Mouse (Mus musculus) activated CD4-positive, CD25-positive, alpha-beta regulatory T cell, adult 4 months (primary cell): ENCODE data around the gene Ceacam15. TPM values are rescaled to one million over a fixed set of nuclear protein-coding genes. Genes with fewer than 3 reads are reported as not detected.
A peak's percentile ranks its signal among the peaks of the same experiment; 100 is the strongest.
"Not testable (repeated sequence)": the region's sequence is repeated elsewhere in the genome, so short reads cannot be mapped to it uniquely, and the experiment has no call there.

Experiments
- ATAC-seq: one replicate; pipeline ENCODE4 v1.8.0; 2017
- polyA plus RNA-seq, 2 experiments: library from polyadenylated mRNA; unstranded; fragments of 100-300 nt; shearing (Covaris generic); gene quantifications; one replicate each; pipeline ENCODE4 v1.2.1; 2017

Gene Ceacam15
- under 1 TPM in 1 of 2 experiments, not detected in 1; 0.32 TPM for polyA plus RNA-seq

DNA sequence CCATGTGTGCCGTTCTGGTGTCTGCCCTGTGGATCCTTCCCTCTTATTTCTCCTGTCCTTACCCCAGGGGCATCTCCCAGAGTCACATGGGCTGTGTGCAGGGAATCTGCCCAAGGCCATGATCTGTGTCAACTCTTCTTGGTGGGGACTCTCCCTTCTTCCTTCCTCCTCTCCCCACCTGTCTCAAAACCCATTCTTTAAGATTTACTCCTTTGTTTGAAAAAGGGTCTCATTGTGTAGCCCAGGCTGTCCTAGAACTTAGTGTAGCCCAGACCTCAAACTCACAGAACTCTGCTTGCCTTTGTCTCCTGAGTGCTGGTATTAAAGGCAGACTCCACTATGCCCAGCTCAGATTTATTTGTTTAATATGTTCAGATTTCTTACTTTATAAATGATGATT is at the start of gene Ceacam15:
Gene Ceacam15, minus strand, starts transcription at position 101 of the 400 bp plus-strand sequence.
- ATAC-seq, result no peak

DNA sequence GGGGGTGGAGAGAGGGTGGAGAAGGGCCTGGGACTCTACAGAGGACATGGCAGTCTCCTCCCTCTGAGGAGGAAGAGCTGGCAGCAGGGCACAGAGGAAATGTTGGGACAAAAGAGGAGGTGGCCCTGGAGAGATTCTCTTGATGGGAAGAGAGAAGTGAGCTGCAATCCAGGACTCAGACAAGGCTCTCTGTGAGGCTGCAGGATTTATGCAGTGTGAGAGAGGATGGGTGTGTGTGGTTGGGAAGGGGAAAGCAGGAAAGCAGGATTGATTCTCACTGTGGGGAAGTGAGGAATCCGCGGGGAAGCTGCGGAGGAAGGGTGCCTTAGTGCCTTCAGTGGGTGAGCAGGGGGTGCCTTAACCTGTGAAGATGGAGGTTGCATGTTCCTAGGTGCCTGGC is 47.0 kb upstream of the Ceacam15 start:
- ATAC-seq, result not testable (repeated sequence)

DNA sequence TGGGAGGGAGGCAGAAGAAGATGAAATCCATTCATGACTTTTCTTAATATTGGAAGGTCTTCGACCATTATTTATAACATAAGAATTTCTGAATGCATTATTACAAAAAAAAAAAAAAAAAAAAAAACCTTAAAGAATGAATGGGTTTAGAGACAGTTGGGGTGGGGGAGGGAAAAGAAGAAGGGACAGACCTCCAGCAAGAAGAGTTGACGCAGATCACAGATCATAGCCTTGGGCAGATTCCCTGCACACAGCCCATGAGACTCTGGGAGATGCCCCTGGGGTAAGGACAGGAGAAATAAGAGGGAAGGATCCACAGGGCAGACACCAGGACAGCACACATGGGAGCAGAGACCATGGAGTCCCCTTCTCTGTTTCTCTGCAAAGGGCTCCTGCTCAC is 46.1 kb upstream of the Ceacam15 start, which contains the start of gene Ceacam9:
Gene Ceacam9, plus strand, starts transcription at position 301 of the 400 bp plus-strand sequence.
- no peak for ATAC-seq

DNA sequence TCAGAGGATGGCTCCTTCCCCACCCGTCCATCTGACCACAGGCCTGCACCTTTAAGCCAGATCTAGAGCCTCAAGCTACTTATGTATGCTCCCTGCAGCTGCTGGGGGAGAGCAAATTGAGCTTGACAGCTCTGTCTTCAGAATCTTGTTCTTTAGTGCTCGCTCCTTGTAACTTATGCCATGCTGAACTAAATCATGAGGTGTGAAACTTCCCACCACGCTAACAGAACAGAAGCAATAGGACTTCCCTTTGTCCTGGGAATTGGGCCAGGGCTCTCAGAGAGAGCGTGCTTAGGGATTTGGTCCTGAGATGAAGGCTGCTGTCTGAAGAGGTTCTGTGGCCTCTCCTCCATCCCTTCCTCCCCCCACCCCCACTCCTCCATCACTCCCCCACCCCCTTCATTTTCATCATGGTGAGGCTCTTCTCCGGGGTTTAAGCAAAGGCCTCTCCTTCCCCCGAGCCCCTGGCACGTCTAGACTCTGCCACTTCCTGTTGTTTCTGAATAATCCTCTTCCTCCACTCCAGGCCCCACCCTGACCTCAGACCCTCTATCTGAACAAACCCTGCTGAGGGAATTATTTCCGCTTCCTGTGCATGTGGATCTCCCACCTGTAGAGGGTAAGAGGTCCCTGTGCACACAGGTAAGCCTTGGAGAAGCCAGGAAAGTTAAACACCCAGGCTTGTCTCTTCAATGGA is 41.1 kb upstream of the Ceacam15 start:
- ATAC-seq, result peak; percentile 68

DNA sequence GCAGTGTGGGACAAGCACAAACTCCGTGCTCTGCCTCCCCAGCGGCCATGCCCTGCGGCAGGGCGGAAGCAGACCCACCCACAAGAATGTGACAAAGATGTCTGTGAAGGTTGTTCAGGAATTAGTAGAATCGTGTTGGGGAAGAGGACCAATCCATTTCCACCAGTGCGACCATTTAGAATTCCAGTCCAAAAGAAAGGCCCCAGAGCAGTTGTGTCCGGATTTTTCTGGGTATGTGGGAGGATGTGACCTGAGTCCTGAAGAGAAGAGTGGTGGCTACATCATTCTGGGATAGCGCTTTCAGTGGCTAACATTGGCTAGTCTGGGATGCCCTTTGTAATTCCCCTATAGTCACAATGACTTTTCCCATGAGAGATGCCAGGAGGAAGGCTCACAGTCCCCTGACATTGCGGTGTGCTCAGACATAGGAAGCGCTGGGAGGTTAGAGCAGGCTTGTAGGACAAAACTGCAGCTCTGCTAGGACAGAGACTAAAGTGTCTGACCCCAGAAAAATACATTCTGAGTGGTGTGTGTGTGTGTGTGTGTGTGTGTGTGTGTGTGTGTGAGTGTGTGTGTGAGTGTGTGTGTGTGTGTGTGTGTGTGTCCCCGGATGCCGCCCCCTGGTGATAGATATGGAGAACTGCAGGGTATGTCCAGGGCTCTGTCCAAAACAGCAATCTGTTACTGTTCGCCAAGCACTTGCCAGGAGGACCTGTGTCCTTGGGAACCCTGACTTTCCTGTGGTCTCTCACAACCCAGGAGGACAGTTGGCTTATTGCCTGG is 37.3 kb upstream of the Ceacam15 start:
- ATAC-seq, result no peak

DNA sequence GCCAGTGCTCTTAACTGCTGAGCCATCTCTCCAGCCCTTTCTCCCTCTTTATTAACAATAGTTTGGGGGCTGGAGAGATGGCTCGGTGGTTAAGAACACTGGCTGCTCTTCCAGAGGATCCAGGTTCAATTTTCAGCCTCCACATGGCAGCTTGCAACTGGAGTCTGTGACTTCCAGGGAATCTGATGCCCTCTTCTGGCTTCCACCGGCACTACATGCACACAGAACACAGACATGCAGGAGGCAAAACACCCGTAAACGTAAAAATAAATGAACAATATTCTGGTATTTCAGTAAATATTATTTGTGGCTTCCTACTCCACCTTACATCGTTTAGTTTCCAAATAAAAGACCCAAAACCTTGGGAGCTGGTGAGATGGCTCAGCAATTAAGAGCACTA is 35.1 kb upstream of the Ceacam15 start:
- no peak for ATAC-seq

DNA sequence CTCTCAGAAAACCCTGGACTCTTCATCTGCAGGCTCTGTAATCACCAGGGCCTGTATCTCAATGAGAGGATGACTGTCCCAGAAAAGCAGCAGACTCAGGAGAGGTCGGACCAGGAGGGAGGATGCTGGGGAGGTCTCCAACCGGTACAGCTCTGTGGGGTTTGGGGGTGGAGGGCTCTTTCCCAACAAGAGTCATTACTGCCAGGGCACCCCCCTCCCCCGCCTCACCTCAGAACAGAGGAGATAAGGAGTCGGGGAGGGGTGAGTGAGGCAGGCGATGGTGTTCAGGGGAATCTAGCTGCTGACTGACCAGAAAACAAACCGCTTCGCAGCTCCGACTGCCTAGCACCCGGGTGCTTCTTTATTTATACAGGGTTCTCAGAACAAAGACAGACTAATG is 32.7 kb upstream of the Ceacam15 start:
- ATAC-seq, result no peak

DNA sequence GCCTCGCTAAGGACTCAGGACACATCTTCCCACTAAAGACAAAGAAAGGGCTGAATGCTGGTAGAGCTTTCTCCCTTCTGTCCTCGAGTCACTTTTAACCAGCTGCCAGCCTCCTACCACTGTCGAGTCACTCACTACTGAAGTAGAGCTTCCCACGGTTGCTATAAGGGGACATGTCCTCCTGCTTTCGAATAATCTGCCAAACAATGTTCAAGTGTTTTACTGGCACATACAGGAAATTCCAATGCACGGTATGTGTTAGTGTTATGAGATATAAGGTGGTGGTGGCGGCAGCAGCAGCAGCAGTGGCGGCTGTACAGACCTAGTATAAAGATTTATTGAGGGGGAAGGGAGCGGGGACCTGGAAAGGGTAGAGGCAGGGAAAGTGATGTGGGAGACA is 30.9 kb upstream of the Ceacam15 start:
- no peak for ATAC-seq

DNA sequence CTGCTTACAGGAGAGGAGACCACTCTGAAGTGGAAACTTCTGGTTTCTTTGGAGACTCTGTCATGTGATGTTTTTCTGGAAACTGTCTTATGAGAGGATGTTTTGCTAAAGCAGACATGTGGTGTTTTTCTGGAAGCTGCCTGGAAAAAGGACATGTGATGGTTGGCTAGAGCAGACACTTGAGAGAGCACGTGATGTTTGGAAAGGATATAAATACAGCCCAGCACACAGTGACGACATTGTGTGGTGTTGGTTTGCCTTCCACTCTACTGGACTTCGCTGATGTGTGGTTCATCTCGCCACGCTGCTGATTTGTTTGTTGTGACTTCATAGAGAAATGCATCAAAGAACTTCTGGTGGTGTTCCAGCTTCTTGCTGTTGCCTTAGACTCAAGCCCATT is 25.1 kb upstream of the Ceacam15 start:
- no peak for ATAC-seq

DNA sequence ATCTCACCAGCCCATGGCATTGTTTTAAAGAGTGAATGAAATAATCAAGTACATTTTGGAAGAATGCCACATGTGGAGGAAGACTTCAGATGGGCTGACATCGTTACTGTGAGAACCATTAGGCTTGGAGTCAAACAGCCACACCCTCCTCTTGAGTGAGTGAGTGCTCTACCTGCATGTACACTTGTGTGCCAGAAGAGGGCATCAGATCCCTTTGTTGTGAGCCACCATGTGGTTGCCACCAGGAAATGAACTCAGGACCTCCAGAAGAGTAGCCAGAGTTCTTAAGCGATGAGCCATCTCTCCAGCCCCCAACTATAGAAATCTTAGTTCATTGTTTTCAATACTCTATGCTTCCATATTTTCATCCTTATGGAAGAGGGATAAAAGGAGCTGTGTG is 23.5 kb upstream of the Ceacam15 start:
- ATAC-seq, result peak; percentile 68

DNA sequence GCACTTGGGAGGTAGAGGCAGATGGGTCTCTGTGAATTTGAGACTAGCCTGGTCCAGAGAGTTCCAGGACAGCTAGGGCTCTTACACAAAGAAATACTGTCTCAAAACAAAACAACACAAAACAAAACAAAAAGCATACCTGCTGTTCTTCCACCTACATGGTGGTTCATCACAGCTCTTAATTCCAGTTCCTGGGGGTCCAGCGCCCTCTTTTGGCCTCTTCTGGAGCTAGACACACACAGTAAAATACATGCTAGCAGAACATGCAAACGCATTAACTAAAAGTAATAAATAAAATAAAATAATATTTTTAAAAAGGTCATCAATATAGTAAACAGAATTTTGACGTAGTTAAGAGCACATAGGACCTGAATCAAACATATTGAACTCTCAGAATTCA is 19.5 kb upstream of the Ceacam15 start:
- ATAC-seq, result peak; percentile 77

DNA sequence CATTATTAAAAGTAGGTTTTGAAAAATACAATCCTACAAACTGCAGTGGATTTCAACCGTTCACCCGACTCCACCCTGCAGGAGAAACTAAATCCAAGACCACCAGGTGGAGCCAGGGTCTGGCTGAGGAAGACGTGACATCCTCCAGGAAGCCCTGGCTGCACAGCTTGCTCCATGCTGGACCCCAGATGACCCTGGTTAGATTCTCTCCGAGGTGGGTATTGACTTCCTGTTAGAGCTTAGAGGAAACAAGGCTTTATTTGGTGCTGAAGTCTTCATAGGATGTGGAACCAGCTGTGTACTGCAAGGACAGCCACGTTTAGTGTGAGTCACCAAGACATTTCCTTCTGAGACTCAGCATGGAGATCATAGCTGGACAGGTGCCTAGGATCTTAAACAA is 13.7 kb upstream of the Ceacam15 start:
- ATAC-seq, result no peak

DNA sequence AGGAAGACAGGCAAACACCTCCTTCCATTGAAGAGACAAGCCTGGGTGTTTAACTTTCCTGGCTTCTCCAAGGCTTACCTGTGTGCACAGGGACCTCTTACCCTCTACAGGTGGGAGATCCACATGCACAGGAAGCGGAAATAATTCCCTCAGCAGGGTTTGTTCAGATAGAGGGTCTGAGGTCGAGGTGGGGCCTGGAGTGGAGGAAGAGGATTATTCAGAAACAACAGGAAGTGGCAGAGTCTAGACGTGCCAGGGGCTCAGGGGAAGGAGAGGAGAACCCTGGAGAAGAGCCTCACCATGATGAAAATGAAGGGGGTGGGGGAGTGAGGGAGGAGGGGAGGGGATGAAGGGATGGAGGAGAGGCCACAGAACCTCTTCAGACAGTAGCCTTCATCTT is 4.7 kb upstream of the Ceacam15 start:
- ATAC-seq, result peak; percentile 59

DNA sequence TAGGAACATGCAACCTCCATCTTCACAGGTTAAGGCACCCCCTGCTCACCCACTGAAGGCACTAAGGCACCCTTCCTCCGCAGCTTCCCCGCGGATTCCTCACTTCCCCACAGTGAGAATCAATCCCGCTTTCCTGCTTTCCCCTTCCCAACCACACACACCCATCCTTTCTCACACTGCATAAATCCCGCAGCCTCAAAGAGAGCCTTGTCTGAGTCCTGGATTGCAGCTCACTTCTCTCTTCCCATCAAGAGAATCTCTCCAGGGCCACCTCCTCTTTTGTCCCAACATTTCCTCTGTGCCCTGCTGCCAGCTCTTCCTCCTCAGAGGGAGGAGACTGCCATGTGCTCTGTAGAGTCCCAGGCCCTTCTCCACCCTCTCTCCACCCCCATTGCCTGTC is 806 bp downstream of the Ceacam15 start:
- ATAC-seq, result not testable (repeated sequence)

DNA sequence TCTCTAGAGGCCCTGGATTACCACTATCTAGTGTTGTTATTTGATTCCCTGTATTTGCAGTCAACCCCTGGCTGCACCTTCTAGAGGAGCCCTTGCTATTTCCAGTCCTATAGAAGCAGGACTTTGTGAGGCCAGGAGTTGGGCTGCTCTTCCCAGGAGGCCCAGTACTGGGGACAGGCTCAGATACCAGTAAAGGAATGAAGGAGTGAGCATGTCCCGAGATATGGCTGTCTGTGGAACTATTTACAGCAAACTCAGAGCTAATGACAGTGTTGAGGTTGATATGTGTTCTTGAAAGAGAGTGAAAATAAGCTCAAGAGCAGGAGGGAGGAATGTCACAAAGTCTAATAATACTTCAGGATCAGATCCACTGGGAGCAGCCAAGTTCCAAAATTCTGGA is 1.7 kb downstream of the Ceacam15 start:
- no peak for ATAC-seq

DNA sequence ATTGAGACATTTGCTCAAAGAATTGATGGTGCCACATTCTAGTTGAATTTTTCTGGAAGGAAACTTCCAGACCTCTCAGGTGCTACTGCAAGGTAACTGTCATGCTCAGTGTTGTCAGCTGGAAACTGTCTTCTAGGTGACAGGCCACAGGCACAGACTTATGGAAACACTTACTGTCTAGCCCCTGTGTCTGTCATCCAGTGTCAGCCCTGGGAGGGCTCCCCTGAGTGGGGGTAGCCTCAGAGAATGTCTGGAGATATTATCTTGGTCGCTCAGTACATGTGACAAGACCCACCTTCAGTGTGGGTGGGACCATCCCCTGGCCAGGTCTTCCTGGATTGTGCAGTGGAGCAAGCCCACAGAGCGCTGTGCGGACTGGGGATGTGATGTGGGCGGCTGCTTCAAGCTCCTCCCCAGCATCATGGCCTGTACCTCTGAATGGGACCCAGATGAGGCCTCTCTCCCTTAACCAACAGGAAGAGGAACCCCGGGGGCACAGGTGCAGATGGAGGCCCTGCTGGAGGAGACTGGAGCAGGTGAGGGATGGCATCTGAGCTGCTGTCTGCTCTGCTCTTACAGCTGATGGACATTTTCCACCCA is 7.1 kb downstream of the Ceacam15 start:
- ATAC-seq, result peak; percentile 86

DNA sequence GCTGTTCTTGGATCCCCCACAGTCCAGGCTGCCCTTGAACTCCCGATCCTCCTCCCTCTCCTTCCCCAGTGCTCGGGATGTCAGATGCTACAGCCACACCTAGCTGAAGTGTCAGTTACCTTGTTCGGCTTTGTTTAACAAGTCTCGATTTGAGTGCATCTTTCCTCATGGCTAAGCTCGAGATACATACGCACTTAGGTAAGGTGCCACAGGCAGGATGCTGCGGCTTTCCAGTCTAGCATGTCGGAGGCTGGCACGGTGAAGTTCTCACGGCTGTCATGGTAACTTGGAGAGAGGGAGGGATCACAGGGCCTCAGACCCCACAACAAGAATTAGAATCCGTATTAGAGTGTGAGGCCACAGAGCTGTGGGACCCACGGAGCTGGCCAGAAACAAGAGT is 31.2 kb downstream of the Ceacam15 start:
- ATAC-seq, result peak; percentile 41

DNA sequence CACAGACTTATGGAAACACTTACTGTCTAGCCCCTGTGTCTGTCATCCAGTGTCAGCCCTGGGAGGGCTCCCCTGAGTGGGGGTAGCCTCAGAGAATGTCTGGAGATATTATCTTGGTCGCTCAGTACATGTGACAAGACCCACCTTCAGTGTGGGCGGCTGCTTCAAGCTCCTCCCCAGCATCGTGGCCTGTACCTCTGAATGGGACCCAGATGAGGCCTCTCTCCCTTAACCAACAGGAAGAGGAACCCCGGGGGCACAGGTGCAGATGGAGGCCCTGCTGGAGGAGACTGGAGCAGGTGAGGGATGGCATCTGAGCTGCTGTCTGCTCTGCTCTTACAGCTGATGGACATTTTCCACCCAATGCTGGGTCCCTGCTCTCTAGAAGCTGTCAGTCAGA is 32.4 kb downstream of the Ceacam15 start:
- peak; percentile 85 for ATAC-seq

DNA sequence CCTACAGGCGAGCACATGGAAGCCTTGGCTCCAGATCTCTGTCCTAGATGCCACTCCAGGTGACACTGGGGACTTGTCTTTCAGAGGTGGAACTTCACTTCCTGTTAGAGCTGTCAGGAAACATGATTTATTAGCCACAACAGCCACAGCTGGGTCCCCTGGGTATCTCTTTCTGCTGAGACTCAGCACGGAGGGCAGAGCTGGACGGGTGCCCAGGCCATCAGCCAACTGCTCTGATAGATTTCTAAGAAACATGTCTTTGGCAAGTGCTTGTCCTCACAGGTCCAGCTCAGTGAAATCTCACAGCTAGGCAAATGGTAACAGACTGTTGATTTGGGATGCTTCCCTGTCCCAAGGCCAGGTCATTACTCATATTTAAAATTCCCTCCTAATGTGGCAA is 36.5 kb downstream of the Ceacam15 start:
- no peak for ATAC-seq

DNA sequence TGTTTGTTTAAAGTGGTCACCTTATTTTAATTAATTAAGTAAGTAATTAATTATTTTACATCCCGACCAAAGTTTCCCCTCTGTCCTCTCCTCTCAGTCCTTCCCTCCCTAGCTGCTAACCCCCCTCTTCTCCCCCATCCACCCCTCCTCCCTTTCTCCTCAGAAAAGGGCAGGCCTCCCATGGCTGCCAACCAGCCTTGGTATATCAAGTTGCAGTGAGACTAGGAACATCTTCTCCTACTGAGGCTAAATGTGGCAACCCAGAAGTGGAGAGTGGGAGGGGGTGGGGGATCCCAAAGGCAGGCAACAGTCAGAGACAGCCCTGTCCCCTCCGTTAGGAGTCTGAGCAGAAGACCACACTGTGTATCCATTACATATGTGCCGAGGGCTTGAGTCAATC is 40.4 kb downstream of the Ceacam15 start:
- ATAC-seq, result no peak

DNA sequence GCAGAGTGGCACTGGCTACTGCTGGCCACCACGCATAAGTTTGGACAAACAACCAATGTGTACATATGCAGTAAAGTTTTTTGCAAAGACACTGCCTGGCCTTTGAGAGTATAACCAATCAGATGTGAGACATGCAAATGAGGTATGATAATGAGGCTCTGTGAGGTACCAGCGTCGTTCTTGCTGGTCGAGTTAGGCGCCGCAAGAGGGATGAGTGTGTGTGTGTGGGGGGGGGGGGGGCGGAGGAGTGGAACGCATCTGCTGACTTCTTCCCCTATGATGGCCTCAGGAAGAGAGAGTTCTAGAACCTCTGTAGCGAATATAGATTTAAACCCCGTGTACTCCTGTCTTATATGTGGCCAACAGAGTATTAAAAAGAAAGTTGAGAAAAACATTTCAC is 41.6 kb downstream of the Ceacam15 start:
- ATAC-seq, result peak; percentile 86

DNA sequence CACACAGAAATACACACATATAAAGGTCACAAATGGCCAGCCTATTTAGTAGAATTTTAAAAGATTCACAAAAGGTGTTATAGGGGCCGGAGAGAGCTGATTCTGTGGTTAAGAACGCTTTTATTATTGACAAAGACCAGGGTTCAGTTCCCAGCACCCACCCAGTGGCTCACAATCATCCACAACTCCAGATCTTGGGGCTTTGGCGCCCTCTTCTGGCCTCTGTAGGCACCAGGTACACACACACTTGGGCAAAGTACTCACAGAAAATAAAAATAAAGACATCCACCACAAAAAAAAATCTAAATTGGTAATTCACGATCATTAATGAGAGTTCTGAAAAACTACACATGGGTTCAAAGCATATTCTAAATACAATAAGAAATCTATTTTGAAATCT is 43.6 kb downstream of the Ceacam15 start:
- ATAC-seq, result no peak

DNA sequence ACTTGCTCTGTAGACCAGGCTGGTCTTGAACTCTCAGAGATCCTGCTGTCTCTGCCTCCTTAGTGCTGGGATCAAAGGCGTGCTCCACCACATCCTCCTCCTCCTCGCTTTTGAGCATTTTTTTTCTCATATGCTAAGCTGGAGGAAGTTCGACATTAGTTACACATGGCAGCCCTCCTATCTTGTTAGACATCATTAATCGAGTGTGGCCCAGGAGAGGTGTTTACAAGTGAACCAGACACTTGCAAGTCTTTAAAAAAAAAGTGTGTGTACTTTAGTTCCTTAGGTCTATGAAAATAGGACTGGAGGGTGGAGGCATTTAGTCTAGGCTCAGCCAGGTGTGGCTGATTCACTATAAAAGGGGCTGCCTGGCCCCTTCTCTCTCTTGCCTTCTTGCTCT is 44.5 kb downstream of the Ceacam15 start:
- no peak for ATAC-seq
